Mouse (Mus musculus) megakaryocyte, embryonic 14.5 days (primary cell): ENCODE results near the gene Nudt8.

Source experiments
- FLI1 ChIP-seq: IDR thresholded peaks from 2 replicates; pipeline ENCODE4 v1.6.1; 2012; ENCODE audit warnings: low read length, inconsistent platforms, mixed read lengths
- GATA1 ChIP-seq: IDR thresholded peaks from 3 replicates; pipeline ENCODE4 v1.6.1; 2012; ENCODE audit warnings: mixed read lengths, low read length, inconsistent platforms, borderline replicate concordance

DNA sequence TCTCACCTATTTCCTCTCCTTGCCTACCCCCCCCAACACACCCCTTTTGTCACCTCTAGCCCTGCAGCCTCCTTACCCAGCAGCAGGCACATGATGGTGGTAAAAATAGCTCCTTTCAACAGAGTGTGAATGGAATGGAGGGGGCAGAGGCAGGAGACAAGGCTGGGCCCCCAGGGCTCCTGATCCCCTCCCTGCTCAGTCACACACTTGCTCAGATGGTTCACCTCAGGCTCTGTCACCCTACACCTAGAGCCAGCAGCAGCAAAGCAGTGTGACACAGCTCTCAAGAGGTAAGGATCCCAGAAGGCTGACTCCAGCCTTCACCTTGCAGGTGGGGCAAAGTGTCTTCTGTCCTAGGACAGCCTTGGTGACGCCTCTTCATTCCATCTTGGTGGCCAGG, 2.7 kb downstream of the Nudt8 start, which contains the start of gene Doc2g:
- TF ChIP-seq GATA1 (no peak), FLI1 (no peak)
